In the genomic region with DNA sequence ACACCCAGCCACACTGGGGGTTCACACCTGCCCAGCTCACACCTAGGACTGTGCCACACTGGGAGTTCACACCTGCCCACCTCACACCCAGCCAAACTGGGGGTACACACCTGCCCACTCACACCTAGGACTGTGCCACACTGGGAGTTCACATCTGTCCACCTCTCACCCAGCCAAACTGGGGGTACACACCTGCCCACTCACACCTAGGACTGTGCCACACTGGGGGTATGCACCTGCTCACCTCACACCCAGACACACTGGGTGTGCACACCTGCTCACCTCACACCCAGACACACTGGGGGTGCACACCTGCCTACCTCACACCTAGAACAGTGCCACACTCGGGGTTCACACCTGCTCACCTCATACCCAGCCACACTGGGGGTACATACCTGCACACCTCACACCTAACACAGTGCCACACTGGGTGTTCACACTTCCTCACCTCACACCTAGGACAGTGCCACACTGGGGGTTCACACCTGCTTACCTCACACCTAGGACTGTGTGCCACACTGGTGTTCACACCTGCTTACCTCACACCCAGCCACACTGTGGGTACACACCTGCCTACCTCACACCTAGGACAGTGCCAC, we compare ENCODE assay signal across 13 mouse cellular contexts. TPM values are rescaled to one million over a fixed set of nuclear protein-coding genes. Genes with fewer than 3 reads are reported as not detected.
DNase-seq lines count a peak whose midpoint lies in the region; ATAC-seq and TF ChIP-seq lines count a peak whose summit lies in the region.
"Had no signal": no experiment of that assay in that cellular context is flagged by ENCODE, and none has a peak within 500 bp of the region (broad histone marks: within the 10 kb centered on the region; RNA-seq: fewer than 3 reads in every experiment).

No protein-coding gene starts in this region.

- peak; percentile 67 for ATAC-seq in kidney, postnatal 0 days (replicated peaks; ENCODE audit: low FRiP score, low read depth)
- 0 out of 2 replicates have a peak, but pooled peaks have one; percentile 34 for ATAC-seq in erythroblast, adult 5-6 weeks (replicated peaks; ENCODE audit: low FRiP score, poor library complexity, severe bottlenecking)
- peak; percentile 65; the same call in 1 of the 2 replicates for ATAC-seq in hindbrain, embryonic 13.5 days (ENCODE audit: low FRiP score)
- peak; percentile 61; the same call in 1 of the 2 replicates for ATAC-seq in midbrain, embryonic 16.5 days

- no peaks in the 10 kb centered on the region for H3K4me1 ChIP-seq in kidney, postnatal 0 days (replicated peaks; ENCODE audit: insufficient read depth, low read length)
- H3K4me1 ChIP-seq in hindbrain, embryonic 13.5 days (replicated peaks) = no peaks in the 10 kb centered on the region
- H3K4me1 ChIP-seq in midbrain, embryonic 16.5 days (ENCODE audit: control insufficient read depth, insufficient read depth, low read length) = no peaks in the 10 kb centered on the region
- H3K4me1 ChIP-seq: liver, embryonic 15.5 days had no signal

- H3K4me2 ChIP-seq in kidney, postnatal 0 days (ENCODE audit: low read length) = no peak overlapping the region
- no peak overlapping the region for H3K4me2 ChIP-seq in hindbrain, embryonic 13.5 days
- no peak overlapping the region for H3K4me2 ChIP-seq in midbrain, embryonic 16.5 days (ENCODE audit: low read length)
- H3K4me2 ChIP-seq: liver, embryonic 15.5 days had no signal

- TF ChIP-seq CTCF in kidney, postnatal 0 days (IDR thresholded peaks at IDR 0.05; ENCODE audit: low read depth) = no peak
- TF ChIP-seq CTCF in gastrocnemius, adult 2 months (IDR thresholded peaks at IDR 0.05) = no peak

- no peak overlapping the region for H3K9ac ChIP-seq in kidney, postnatal 0 days (ENCODE audit: low read depth, low read length)
- H3K9ac ChIP-seq in hindbrain, embryonic 13.5 days = no peak overlapping the region
- H3K9ac ChIP-seq in midbrain, embryonic 16.5 days (ENCODE audit: low read depth, low read length) = no peak overlapping the region
- H3K9ac ChIP-seq: liver, embryonic 15.5 days had no signal

- no peaks in the 10 kb centered on the region for H3K36me3 ChIP-seq in kidney, postnatal 0 days (ENCODE audit: insufficient read depth, low read length)
- H3K36me3 ChIP-seq in hindbrain, embryonic 13.5 days = no peaks in the 10 kb centered on the region
- no peaks in the 10 kb centered on the region for H3K36me3 ChIP-seq in midbrain, embryonic 16.5 days (ENCODE audit: control insufficient read depth, insufficient read depth, low read length)
- H3K36me3 ChIP-seq: liver, embryonic 15.5 days had no signal

- H3K9me3 ChIP-seq in kidney, postnatal 0 days (replicated peaks; ENCODE audit: low read length) = no peaks in the 10 kb centered on the region
- no peaks in the 10 kb centered on the region for H3K9me3 ChIP-seq in hindbrain, embryonic 13.5 days
- no peaks in the 10 kb centered on the region for H3K9me3 ChIP-seq in midbrain, embryonic 16.5 days (replicated peaks; ENCODE audit: control insufficient read depth, low read length, poor library complexity, severe bottlenecking)
- H3K9me3 ChIP-seq: liver, embryonic 15.5 days had no signal

- intact Hi-C loops in gastrocnemius, adult 2 months (cut with DNase I) = loop anchor here (10.0 kb wide), 1 partner anchor 222 kb away; no protein-coding TSS in a partner anchor

- H3K4me3 ChIP-seq in kidney, postnatal 0 days (replicated peaks; ENCODE audit: low read depth, low read length) = no peak overlapping the region
- H3K4me3 ChIP-seq in hindbrain, embryonic 13.5 days = no peak overlapping the region
- H3K4me3 ChIP-seq in midbrain, embryonic 16.5 days (ENCODE audit: low read depth, low read length) = no peak overlapping the region
- H3K4me3 ChIP-seq in gastrocnemius, adult 2 months = no peak overlapping the region
- H3K4me3 ChIP-seq: left cerebral cortex, adult 2 months; liver, embryonic 15.5 days had no signal

- WGBS in kidney, postnatal 0 days = 57% methylated on average over 1 of the region's 1 CpGs
- WGBS in hindbrain, embryonic 13.5 days = 39% methylated on average over 1 of the region's 1 CpGs
- 53% methylated on average over 1 of the region's 1 CpGs for WGBS in midbrain, embryonic 16.5 days

- DNase-seq in kidney, postnatal 0 days (ENCODE audit: low spot score) = no peak
- no peak for DNase-seq in kidney, adult 18-20 months
- DNase-seq in cerebellum, adult 11 months = no peak
- no peak for DNase-seq in gastrocnemius, adult 2 months
- DNase-seq: adrenal gland, adult 8-10 months; gastrocnemius, postnatal 36 days; kidney, postnatal 25 days had no signal

- no peak overlapping the region for H3K27ac ChIP-seq in kidney, postnatal 0 days
- H3K27ac ChIP-seq in hindbrain, embryonic 13.5 days = no peak overlapping the region
- H3K27ac ChIP-seq in midbrain, embryonic 16.5 days (ENCODE audit: low read length) = no peak overlapping the region
- H3K27ac ChIP-seq in gastrocnemius, adult 2 months = no peak overlapping the region
- H3K27ac ChIP-seq: left cerebral cortex, adult 2 months; liver, embryonic 15.5 days had no signal

- no peaks in the 10 kb centered on the region for H3K27me3 ChIP-seq in kidney, postnatal 0 days (ENCODE audit: insufficient read depth, low read length)
- H3K27me3 ChIP-seq in hindbrain, embryonic 13.5 days = no peaks in the 10 kb centered on the region
- no peaks in the 10 kb centered on the region for H3K27me3 ChIP-seq in midbrain, embryonic 16.5 days (ENCODE audit: control insufficient read depth, insufficient read depth, low read depth, low read length)

RNA-seq across cellular contexts. Expression of gene Lyzl4, which starts 35.3 kb away (rescaled TPM):
- 0.28 TPM in 1 of 2 replicates, not detected in the other for polyA plus RNA-seq in kidney, postnatal 0 days (2015; fragmentation: Nextera tagmentation; extraction: Ambion mirVana)
- not detected in 2 replicates for total RNA-seq in erythroblast, adult 5-6 weeks (2015; ENCODE audit: low replicate concordance)
- not detected in 2 replicates for total RNA-seq in erythroblast, adult 5-6 weeks (2017; ENCODE audit: low replicate concordance)
- 0.32 TPM in 1 of 2 replicates, not detected in the other for polyA plus RNA-seq in hindbrain, embryonic 13.5 days (2015; fragmentation: Nextera tagmentation; extraction: Ambion mirVana)
- not detected in 2 replicates for polyA plus RNA-seq in midbrain, embryonic 16.5 days (2015; fragmentation: Nextera tagmentation; extraction: Ambion mirVana)
- total RNA-seq in gastrocnemius, adult 2 months (2021) = not detected
- total RNA-seq: gastrocnemius, postnatal 36 days; heart, postnatal 25 days had no signal
- polyA plus RNA-seq: liver, embryonic 15.5 days had no signal

RNA-seq across cellular contexts. Expression of gene Vipr1, which starts 35.9 kb away (rescaled TPM):
- 0.13 and 0.17 TPM in 2 replicates for polyA plus RNA-seq in kidney, postnatal 0 days (2015; fragmentation: Nextera tagmentation; extraction: Ambion mirVana)
- 0.21 TPM in 1 of 2 replicates, not detected in the other for total RNA-seq in erythroblast, adult 5-6 weeks (2015; ENCODE audit: low replicate concordance)
- 0.14 and 0.43 TPM in 2 replicates for total RNA-seq in erythroblast, adult 5-6 weeks (2017; ENCODE audit: low replicate concordance)
- polyA plus RNA-seq in hindbrain, embryonic 13.5 days (2015; fragmentation: Nextera tagmentation; extraction: Ambion mirVana) = 0.51 and 0.54 TPM in 2 replicates
- 0.15 and 0.53 TPM in 2 replicates for polyA plus RNA-seq in midbrain, embryonic 16.5 days (2015; fragmentation: Nextera tagmentation; extraction: Ambion mirVana)
- 1 to 10 TPM; 1.5 to 2.1 TPM for total RNA-seq in gastrocnemius, adult 2 months (2021)
